Mouse (Mus musculus) yolk sac, embryonic 10.5 days (tissue): ENCODE results near the gene Ctps2.
A peak's percentile ranks its signal among the peaks of the same experiment; 100 is the strongest.
"Not testable (repeated sequence)": the region's sequence is repeated elsewhere in the genome, so short reads cannot be mapped to it uniquely, and the experiment has no call there.

ENCODE experiments used
- DNase-seq: peaks from one replicate; pipeline ENCODE4 v3.0.0-alpha.2; 2017; ENCODE audit warnings: low spot score

The Ctps2 gene

GRCm38 (mm10) chrX:162900938-162901337, at the start of gene Ctps2:
Gene Ctps2 (plus strand): TSS chrX:162901238.
- no peak for DNase-seq

- DNase-seq: no peak
Observed at GRCm38 (mm10) chrX:162868294-162868965, 32.6 kb upstream of the Ctps2 start.

DNA sequence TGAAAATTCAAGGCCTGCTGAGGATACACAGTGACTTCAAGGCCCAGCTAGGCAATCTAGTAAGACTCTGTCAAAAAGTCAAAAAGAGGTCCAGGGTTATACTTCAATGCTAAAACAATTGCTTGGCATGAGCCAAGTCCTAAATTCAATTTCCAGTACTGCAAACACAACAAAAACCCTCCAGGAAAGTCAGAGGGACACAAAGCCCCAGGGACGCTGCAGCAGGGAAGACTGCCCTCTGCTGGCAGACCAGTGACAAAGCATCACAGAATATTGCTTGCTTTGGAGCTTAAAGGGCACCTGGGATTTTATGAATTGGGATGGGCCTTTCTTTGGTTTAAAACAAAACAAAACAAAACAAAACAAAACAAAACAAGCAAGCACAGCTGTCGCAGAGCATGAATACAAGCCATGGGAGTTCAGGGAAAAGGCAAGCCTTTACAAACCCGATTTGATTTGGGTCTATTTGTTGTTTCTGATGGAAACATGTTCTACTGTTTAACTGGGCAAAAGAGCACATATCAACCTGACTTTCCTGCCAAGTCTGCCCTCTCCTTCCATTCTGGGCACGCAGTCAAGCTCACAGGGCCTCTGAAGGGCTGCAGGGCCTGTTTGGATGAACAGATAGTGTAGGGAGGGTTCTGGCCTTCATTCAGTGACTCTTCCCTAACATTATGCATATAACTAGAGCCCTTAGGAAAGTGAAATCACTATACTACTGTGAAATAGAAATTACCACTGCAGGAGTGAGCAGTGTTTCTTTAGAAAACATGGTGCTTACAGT, 29.1 kb upstream of the Ctps2 start:
- no peak for DNase-seq

DNA sequence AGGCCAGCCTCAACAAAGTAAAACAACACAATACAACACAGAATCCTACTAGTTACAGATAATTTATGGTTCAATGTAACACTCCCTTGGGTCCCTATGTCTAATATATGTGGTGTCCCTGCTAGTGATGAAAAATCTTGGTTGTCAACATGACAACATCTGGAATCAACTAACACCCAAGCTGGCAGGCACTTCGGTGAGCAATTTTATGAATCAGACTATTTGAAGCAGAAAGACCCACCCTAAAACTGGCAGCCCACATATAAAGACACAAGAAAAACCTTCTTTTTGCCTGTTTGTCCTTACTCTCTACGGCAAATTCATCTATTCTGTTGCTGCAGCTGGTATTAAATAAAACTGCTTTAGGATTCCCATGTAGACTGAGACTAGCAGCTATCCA, 27.3 kb upstream of the Ctps2 start:
- no peak for DNase-seq

DNA sequence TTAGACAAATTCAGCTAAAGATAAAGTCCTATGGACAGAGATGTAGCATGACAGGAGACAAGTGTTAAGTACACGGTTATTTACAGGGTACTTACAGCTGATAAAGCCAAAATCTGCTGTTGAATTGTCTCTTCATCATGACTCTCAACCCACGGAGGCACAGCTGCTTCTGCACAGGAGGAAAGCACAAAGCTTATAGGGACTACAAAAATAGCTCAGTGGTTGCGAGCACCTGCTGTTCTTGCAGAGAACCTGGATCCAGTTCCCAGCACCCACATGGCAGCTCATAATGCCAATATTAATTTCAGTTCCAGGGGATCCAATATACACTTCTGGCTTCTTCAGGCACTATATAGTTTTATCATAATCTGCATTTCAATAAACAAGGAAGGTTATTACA, 22.8 kb upstream of the Ctps2 start:
- no peak for DNase-seq

- peak; percentile 78 for DNase-seq
Observed at GRCm38 (mm10) chrX:162887931-162888511, 13.0 kb upstream of the Ctps2 start, which contains the start of gene Syap1. Gene Syap1 (minus strand): TSS chrX:162888447.

- not testable (repeated sequence) for DNase-seq
Observed at GRCm38 (mm10) chrX:162888575-162889223, 12.3 kb upstream of the Ctps2 start.

GRCm38 (mm10) chrX:162901371-162902039, 467 bp downstream of the Ctps2 start:
- DNase-seq: peak; percentile 80

DNA sequence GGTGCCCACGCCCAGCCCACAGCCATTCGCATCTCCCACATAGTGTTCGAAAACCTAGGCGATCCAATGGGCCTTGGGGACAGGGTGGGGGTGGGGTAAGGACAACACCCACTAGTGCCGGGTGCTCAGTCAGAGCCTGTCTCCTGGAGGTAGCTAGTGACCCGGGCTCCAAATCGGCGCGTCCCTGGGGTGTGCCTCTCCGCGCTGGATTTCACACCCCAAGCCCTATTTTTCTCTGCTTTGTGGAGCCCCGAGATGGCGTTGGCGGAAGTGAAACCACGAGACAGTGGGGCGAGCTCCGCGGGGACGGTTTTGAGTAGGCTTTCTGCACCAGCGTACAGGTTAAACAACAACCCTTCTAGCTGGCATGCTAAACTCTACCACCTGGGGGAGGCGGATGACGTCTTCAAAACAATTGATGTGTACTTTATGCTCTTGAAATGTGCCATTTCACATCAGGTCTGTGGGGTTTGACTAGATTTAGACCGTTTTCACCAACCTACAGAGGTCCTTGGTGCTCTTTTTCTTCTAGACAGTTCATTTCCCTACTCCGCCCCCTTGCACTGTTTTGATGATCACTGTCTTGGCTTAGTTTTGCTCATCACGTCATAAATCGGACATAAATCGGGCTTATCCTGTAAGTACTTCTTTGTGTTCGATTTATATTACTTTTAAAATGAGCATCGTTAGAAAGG, 1.1 kb downstream of the Ctps2 start:
- DNase-seq: peak; percentile 61

GRCm38 (mm10) chrX:162907554-162907953, 6.5 kb downstream of the Ctps2 start:
- DNase-seq: no peak

DNA sequence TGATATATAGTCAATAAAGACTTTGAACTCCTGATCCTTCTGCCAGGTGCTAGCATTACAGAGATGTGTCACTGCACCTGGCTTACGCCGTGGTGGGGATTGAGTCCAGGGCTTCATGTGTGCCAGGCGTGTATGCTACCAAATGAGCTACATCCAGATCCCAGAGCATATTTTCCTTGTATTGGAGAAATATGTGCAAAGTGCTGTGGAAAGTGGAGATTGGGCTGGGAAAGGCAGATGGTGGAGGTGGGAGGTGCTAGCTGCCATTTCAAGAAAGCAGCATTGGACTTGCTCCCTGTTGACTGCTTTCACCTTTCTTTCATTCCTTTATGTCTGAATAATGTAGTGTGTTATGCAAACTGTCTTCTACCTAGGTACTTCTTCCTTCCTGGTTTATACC, 12.6 kb downstream of the Ctps2 start:
- no peak for DNase-seq

DNA sequence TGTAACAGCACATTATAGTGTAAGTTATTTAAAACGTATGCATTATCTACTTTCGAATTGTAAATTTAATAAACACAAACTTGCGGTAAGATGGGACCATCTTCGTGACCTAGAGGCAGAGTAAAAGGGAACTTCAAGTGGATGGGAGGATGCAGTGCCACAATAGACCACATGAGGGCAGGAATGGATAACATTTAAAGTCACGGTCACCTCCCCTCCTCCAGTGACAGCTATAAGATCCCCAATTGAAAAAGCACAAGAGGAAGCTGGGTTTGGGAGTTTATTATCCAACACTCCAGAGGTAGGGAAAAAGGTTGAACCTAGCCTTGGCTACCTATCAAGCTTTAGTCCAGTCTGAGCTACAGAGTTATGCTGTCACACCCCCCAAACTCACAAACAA, 14.7 kb downstream of the Ctps2 start:
- DNase-seq: no peak

DNA sequence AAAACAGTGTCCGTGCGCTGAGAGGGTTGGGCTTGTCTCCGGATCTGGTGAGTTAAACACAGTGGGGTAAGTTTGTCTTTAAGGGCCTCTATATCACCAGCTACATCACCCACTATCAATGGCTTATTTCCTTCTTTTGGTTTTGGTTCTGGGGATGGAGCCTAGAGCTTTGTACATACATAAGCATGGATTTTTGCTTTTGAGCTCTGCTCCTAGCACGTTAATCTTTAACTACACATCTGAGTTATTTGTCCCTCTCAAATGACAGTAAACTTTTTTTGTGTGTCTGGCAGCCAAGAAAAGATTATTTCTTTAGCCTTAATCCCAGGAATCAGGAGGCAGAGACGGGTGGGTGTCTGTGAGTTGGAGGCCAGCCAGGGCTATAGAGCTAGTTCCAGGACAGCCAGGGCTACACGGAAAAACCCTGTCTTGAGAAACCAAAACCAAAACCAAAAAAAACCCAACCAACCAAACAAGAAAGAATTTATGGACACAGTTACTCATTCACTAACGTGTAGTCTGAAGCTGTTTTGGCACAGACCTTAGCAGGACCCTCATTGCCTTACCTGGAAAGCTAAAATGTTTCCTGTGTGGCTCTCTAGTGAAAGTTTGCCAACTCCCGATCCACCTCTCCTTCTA, 20.6 kb downstream of the Ctps2 start:
- DNase-seq: no peak

GRCm38 (mm10) chrX:162931467-162931866, 30.4 kb downstream of the Ctps2 start:
- DNase-seq: no peak

- DNase-seq: no peak
Observed at GRCm38 (mm10) chrX:162942027-162942426, 41.0 kb downstream of the Ctps2 start.

GRCm38 (mm10) chrX:162949811-162950439, 48.9 kb downstream of the Ctps2 start:
- peak; percentile 23 for DNase-seq

GRCm38 (mm10) chrX:162957921-162958320, 56.9 kb downstream of the Ctps2 start:
- DNase-seq: no peak

DNA sequence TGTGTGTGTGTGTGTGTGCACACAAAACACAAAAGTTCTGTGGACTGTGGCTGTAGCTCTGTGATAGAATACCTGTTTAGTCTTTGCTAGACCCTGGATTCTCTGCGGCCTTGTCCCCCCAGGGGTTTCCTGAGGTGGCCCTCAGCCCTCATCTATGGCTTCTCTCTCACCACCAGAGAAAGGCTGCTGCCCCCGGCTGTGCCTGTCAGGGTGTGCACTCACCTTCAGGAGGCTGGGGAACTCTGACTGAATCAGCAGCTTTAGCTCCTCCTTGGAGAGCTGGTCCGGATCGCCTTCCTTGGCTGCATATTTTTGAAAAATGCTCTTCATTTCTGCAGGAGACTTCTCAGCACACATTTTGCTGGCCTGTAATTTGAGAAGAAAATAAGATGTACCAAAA, 62.8 kb downstream of the Ctps2 start:
- DNase-seq: peak; percentile 9

DNA sequence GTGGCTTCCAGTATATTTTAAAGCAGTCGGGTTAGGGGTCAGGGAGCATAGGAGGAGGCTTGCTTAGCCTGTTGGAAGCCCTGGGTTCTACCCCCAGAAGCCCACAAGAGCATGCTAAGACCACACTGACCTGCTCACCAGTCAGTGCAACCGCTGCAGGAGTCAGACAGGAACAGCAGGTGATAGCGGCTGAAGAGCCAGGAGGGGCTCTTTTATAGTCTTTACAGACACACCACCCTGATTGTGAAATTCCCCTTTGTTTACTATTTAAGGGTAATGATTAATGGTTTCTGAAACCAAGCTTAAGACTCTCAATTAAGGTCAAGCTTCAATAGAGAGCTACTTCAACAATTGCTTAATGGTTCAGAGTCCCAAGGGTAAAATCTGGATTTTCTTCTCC, 63.3 kb downstream of the Ctps2 start, which contains the start of gene S100g:
Gene S100g (minus strand): TSS at position 217 of the 400 bp plus-strand sequence.
- peak; percentile 51 for DNase-seq

GRCm38 (mm10) chrX:162967456-162967855, 66.4 kb downstream of the Ctps2 start:
- DNase-seq: peak; percentile 31
